ENCODE assay signal across 15 mouse cellular contexts in the genomic region with DNA sequence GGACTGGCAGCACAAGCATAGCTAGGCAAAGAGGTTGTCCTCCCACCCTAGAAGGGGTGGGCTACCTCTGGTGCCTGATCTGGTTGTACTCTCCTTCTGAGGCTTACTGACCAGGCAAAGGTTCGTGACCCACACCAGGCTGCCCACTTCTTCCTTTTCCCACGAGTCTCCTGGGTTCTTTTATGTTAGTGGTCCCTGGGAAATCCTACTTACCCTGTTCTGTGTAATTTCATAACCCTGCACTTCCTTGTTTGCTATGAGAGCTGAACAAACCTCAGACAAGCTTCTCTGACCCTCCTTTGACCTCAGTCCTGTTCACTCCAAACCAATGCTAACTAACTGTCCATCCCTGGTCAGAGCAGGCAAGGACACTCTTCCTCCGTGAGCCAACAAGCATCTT. TPM values are rescaled to one million over a fixed set of nuclear protein-coding genes. Genes with fewer than 3 reads are reported as not detected.
DNase-seq lines count a peak whose midpoint lies in the region; ATAC-seq and TF ChIP-seq lines count a peak whose summit lies in the region.
"Had no signal": no experiment of that assay in that cellular context is flagged by ENCODE, and none has a peak within 500 bp of the region (broad histone marks: within the 10 kb centered on the region; RNA-seq: fewer than 3 reads in every experiment).

No protein-coding gene starts in this region.

- no peak overlapping the region for H3K9ac ChIP-seq in liver, embryonic 16.5 days (ENCODE audit: low read depth, low read length)
- H3K9ac ChIP-seq in liver, embryonic 11.5 days (ENCODE audit: low read depth, low read length), result no peak overlapping the region
- no peak overlapping the region for H3K9ac ChIP-seq in embryonic facial prominence, embryonic 15.5 days
- H3K9ac ChIP-seq in hindbrain, postnatal 0 days (replicated peaks; ENCODE audit: low read length), result no peak overlapping the region
- H3K9ac ChIP-seq: hindbrain, embryonic 15.5 days; liver, embryonic 15.5 days had no signal

- no peaks in the 10 kb centered on the region for H3K9me3 ChIP-seq in heart, embryonic 10.5 days
- no peaks in the 10 kb centered on the region for H3K9me3 ChIP-seq in liver, embryonic 16.5 days (replicated peaks; ENCODE audit: control insufficient read depth, low read length)
- H3K9me3 ChIP-seq in liver, embryonic 11.5 days (ENCODE audit: control insufficient read depth, low read length), result no peaks in the 10 kb centered on the region
- no peaks in the 10 kb centered on the region for H3K9me3 ChIP-seq in embryonic facial prominence, embryonic 15.5 days (replicated peaks)
- H3K9me3 ChIP-seq in hindbrain, postnatal 0 days (ENCODE audit: low read length), result no peaks in the 10 kb centered on the region
- H3K9me3 ChIP-seq: hindbrain, embryonic 15.5 days; liver, embryonic 15.5 days had no signal

- TF ChIP-seq CTCF in hindbrain, postnatal 0 days (IDR thresholded peaks at IDR 0.05; ENCODE audit: low read depth), result no peak

- peaks cover 26% of the 10 kb centered on the region for H3K36me3 ChIP-seq in heart, embryonic 10.5 days
- H3K36me3 ChIP-seq in liver, embryonic 16.5 days (ENCODE audit: control insufficient read depth, insufficient read depth), result peaks cover 2% of the 10 kb centered on the region; the same call in 1 of the 2 replicates
- H3K36me3 ChIP-seq in liver, embryonic 11.5 days (ENCODE audit: control insufficient read depth, insufficient read depth, low read length), result peaks cover 4% of the 10 kb centered on the region; the same call in 1 of the 2 replicates
- peaks cover 23% of the 10 kb centered on the region for H3K36me3 ChIP-seq in embryonic facial prominence, embryonic 15.5 days
- H3K36me3 ChIP-seq in hindbrain, postnatal 0 days (ENCODE audit: insufficient read depth, low read length), result peaks cover 26% of the 10 kb centered on the region

- no peak overlapping the region for H3K4me3 ChIP-seq in heart, embryonic 10.5 days
- H3K4me3 ChIP-seq in liver, embryonic 16.5 days (ENCODE audit: low read depth, low read length), result no peak overlapping the region
- no peak overlapping the region for H3K4me3 ChIP-seq in liver, embryonic 11.5 days (ENCODE audit: low read depth, low read length)
- no peak overlapping the region for H3K4me3 ChIP-seq in embryonic facial prominence, embryonic 15.5 days (replicated peaks)
- no peak overlapping the region for H3K4me3 ChIP-seq in hindbrain, postnatal 0 days (ENCODE audit: low read length)
- H3K4me3 ChIP-seq: hindbrain, embryonic 15.5 days; liver, embryonic 15.5 days had no signal

- peaks cover 64% of the 10 kb centered on the region for H3K4me1 ChIP-seq in heart, embryonic 10.5 days
- peaks cover 30% of the 10 kb centered on the region for H3K4me1 ChIP-seq in liver, embryonic 16.5 days (ENCODE audit: control insufficient read depth, low read depth, low read length)
- H3K4me1 ChIP-seq in liver, embryonic 11.5 days (replicated peaks; ENCODE audit: control insufficient read depth, insufficient read depth, low read length), result peaks cover 50% of the 10 kb centered on the region
- peaks cover 59% of the 10 kb centered on the region for H3K4me1 ChIP-seq in embryonic facial prominence, embryonic 15.5 days
- H3K4me1 ChIP-seq in hindbrain, postnatal 0 days (ENCODE audit: insufficient read depth, low read length), result no peaks in the 10 kb centered on the region; the same call in 1 of the 2 replicates

- no peak for DNase-seq in heart, embryonic 10.5 days (ENCODE audit: low spot score)
- DNase-seq in heart, adult 18-20 months, result no peak
- no peak for DNase-seq in liver, embryonic 11.5 days (ENCODE audit: low spot score)
- no peak for DNase-seq in spleen, postnatal 10 days (ENCODE audit: low spot score in 2 of 2)
- no peak for DNase-seq in hindbrain, postnatal 0 days (ENCODE audit: low spot score)
- DNase-seq: adrenal gland, postnatal 36 days; cerebellum, postnatal 10 days; gastrocnemius, postnatal 10 days; spleen, adult 18-20 months; thymus, postnatal 4 days had no signal

- no peak overlapping the region for H3K4me2 ChIP-seq in liver, embryonic 16.5 days (ENCODE audit: low read depth, low read length)
- H3K4me2 ChIP-seq in liver, embryonic 11.5 days, result no peak overlapping the region
- H3K4me2 ChIP-seq in embryonic facial prominence, embryonic 15.5 days (replicated peaks), result no peak overlapping the region
- H3K4me2 ChIP-seq in hindbrain, postnatal 0 days (ENCODE audit: low read depth, low read length), result no peak overlapping the region
- H3K4me2 ChIP-seq: hindbrain, embryonic 15.5 days; liver, embryonic 15.5 days had no signal

- WGBS in heart, embryonic 10.5 days, result 76% methylated on average over 3 of the region's 3 CpGs
- WGBS in liver, embryonic 16.5 days (ENCODE audit: insufficient replicate concordance), result 41% methylated on average over 3 of the region's 3 CpGs
- WGBS in liver, embryonic 11.5 days, result 52% methylated on average over 3 of the region's 3 CpGs
- 54% methylated on average over 3 of the region's 3 CpGs for WGBS in embryonic facial prominence, embryonic 15.5 days
- WGBS in hindbrain, postnatal 0 days, result 75% methylated on average over 3 of the region's 3 CpGs

- ATAC-seq in liver, embryonic 16.5 days (ENCODE audit: low read depth), result 0 out of 2 replicates have a peak, but pooled peaks have one; percentile 25
- ATAC-seq in liver, embryonic 11.5 days (replicated peaks; ENCODE audit: low FRiP score), result no peak
- ATAC-seq in embryonic facial prominence, embryonic 15.5 days (ENCODE audit: insufficient number of reproducible peaks, low FRiP score, low TSS enrichment, low read depth), result no peak
- peak; percentile 59 for ATAC-seq in monocyte, adult 5-6 weeks (replicated peaks; ENCODE audit: insufficient number of reproducible peaks, low FRiP score, low TSS enrichment, poor library complexity, severe bottlenecking)
- no peak for ATAC-seq in hindbrain, postnatal 0 days

- H3K27me3 ChIP-seq in heart, embryonic 10.5 days (ENCODE audit: insufficient read depth, poor library complexity, severe bottlenecking), result no peaks in the 10 kb centered on the region
- no peaks in the 10 kb centered on the region for H3K27me3 ChIP-seq in liver, embryonic 16.5 days (ENCODE audit: control insufficient read depth, insufficient read depth, low read depth, low read length)
- no peaks in the 10 kb centered on the region for H3K27me3 ChIP-seq in liver, embryonic 11.5 days (replicated peaks; ENCODE audit: control insufficient read depth, insufficient read depth, low read length)
- H3K27me3 ChIP-seq in embryonic facial prominence, embryonic 15.5 days, result no peaks in the 10 kb centered on the region
- H3K27me3 ChIP-seq in hindbrain, postnatal 0 days (ENCODE audit: insufficient read depth, low read length), result no peaks in the 10 kb centered on the region
- H3K27me3 ChIP-seq: hindbrain, embryonic 15.5 days; liver, embryonic 15.5 days had no signal

- H3K27ac ChIP-seq in heart, embryonic 10.5 days, result peak overlapping the region; percentile 78
- no peak overlapping the region for H3K27ac ChIP-seq in liver, embryonic 16.5 days (ENCODE audit: low read length)
- no peak overlapping the region for H3K27ac ChIP-seq in liver, embryonic 11.5 days (ENCODE audit: low read depth, low read length)
- peak overlapping the region; percentile 86 for H3K27ac ChIP-seq in embryonic facial prominence, embryonic 15.5 days (replicated peaks)
- no peak overlapping the region for H3K27ac ChIP-seq in hindbrain, postnatal 0 days
- H3K27ac ChIP-seq: hindbrain, embryonic 15.5 days had no signal

RNA-seq across cellular contexts. Expression of gene Hic1, which starts 28.3 kb away (rescaled TPM):
- polyA plus RNA-seq in heart, embryonic 10.5 days (2016; fragmentation: Nextera tagmentation; extraction: Ambion mirVana), result 1.9 and 2.1 TPM in 2 replicates
- total RNA-seq in heart, adult 18-20 months (2021), result 10 to 100 TPM in 1 of 2 experiments, 1 to 10 TPM in 1; 6.6 to 11.5 TPM
- polyA plus RNA-seq in liver, embryonic 16.5 days (2015; fragmentation: Nextera tagmentation; extraction: Ambion mirVana), result 0.44 and 1.0 TPM in 2 replicates
- polyA plus RNA-seq in liver, embryonic 11.5 days (2014; fragmentation: Nextera tagmentation; extraction: Ambion mirVana), result 2.7 and 3.2 TPM in 2 replicates
- polyA plus RNA-seq in embryonic facial prominence, embryonic 15.5 days (2015; fragmentation: Nextera tagmentation; extraction: Ambion mirVana), result 17.7 and 19.8 TPM in 2 replicates
- total RNA-seq in monocyte, adult 5-6 weeks (2017), result 0.11 to 0.95 TPM (median 0.78 TPM) in 3 replicates
- total RNA-seq in hindbrain, postnatal 0 days (2014; rRNA removed), result 8.5 and 12.9 TPM in 2 replicates
- polyA plus RNA-seq in hindbrain, postnatal 0 days (2015; fragmentation: Nextera tagmentation; extraction: Ambion mirVana), result 1.7 TPM in 2 replicates

RNA-seq across cellular contexts. Expression of gene Ovca2, which starts 37.6 kb away (rescaled TPM):
- polyA plus RNA-seq in heart, embryonic 10.5 days (2016; fragmentation: Nextera tagmentation; extraction: Ambion mirVana), result 24.0 and 29.0 TPM in 2 replicates
- total RNA-seq in heart, adult 18-20 months (2021), result 1 to 10 TPM; 5.5 to 7.0 TPM
- polyA plus RNA-seq in liver, embryonic 16.5 days (2015; fragmentation: Nextera tagmentation; extraction: Ambion mirVana), result 8.7 and 9.6 TPM in 2 replicates
- polyA plus RNA-seq in liver, embryonic 11.5 days (2014; fragmentation: Nextera tagmentation; extraction: Ambion mirVana), result 24.9 and 32.1 TPM in 2 replicates
- 23.8 and 25.1 TPM in 2 replicates for polyA plus RNA-seq in embryonic facial prominence, embryonic 15.5 days (2015; fragmentation: Nextera tagmentation; extraction: Ambion mirVana)
- total RNA-seq in monocyte, adult 5-6 weeks (2017), result 8.5 to 15.8 TPM (median 9.5 TPM) in 3 replicates
- total RNA-seq in hindbrain, postnatal 0 days (2014; rRNA removed), result 11.0 and 17.6 TPM in 2 replicates
- 11.7 and 15.7 TPM in 2 replicates for polyA plus RNA-seq in hindbrain, postnatal 0 days (2015; fragmentation: Nextera tagmentation; extraction: Ambion mirVana)

RNA-seq across cellular contexts. Expression of gene Dph1, which starts 50.0 kb away (rescaled TPM):
- 26.8 and 28.0 TPM in 2 replicates for polyA plus RNA-seq in heart, embryonic 10.5 days (2016; fragmentation: Nextera tagmentation; extraction: Ambion mirVana)
- 1 to 10 TPM; 8.7 to 9.8 TPM for total RNA-seq in heart, adult 18-20 months (2021)
- polyA plus RNA-seq in liver, embryonic 16.5 days (2015; fragmentation: Nextera tagmentation; extraction: Ambion mirVana), result 9.1 and 10.6 TPM in 2 replicates
- polyA plus RNA-seq in liver, embryonic 11.5 days (2014; fragmentation: Nextera tagmentation; extraction: Ambion mirVana), result 30.3 and 34.0 TPM in 2 replicates
- 20.5 and 21.0 TPM in 2 replicates for polyA plus RNA-seq in embryonic facial prominence, embryonic 15.5 days (2015; fragmentation: Nextera tagmentation; extraction: Ambion mirVana)
- total RNA-seq in monocyte, adult 5-6 weeks (2017), result 3.0 to 22.9 TPM (median 3.2 TPM) in 3 replicates
- 31.3 and 39.2 TPM in 2 replicates for total RNA-seq in hindbrain, postnatal 0 days (2014; rRNA removed)
- polyA plus RNA-seq in hindbrain, postnatal 0 days (2015; fragmentation: Nextera tagmentation; extraction: Ambion mirVana), result 13.5 and 13.6 TPM in 2 replicates

RNA-seq across cellular contexts. Expression of gene Rtn4rl1, which starts 52.5 kb away (rescaled TPM):
- polyA plus RNA-seq in heart, embryonic 10.5 days (2016; fragmentation: Nextera tagmentation; extraction: Ambion mirVana), result 9.7 and 16.6 TPM in 2 replicates
- 1 to 10 TPM; 5.7 TPM for total RNA-seq in heart, adult 18-20 months (2021)
- polyA plus RNA-seq in liver, embryonic 16.5 days (2015; fragmentation: Nextera tagmentation; extraction: Ambion mirVana), result 0.44 and 0.48 TPM in 2 replicates
- polyA plus RNA-seq in liver, embryonic 11.5 days (2014; fragmentation: Nextera tagmentation; extraction: Ambion mirVana), result 1.7 and 2.9 TPM in 2 replicates
- polyA plus RNA-seq in embryonic facial prominence, embryonic 15.5 days (2015; fragmentation: Nextera tagmentation; extraction: Ambion mirVana), result 6.4 and 7.3 TPM in 2 replicates
- total RNA-seq in monocyte, adult 5-6 weeks (2017), result 1.5 to 3.6 TPM (median 2.2 TPM) in 3 replicates
- 13.0 and 13.4 TPM in 2 replicates for total RNA-seq in hindbrain, postnatal 0 days (2014; rRNA removed)
- 9.9 and 10.7 TPM in 2 replicates for polyA plus RNA-seq in hindbrain, postnatal 0 days (2015; fragmentation: Nextera tagmentation; extraction: Ambion mirVana)

Comparison
In these comparisons a context has a peak if more than half of its experiments do, and no peak if none do; other contexts are left out.
1. ATAC-seq: peak in liver, embryonic 16.5 days (single experiment) and monocyte, adult 5-6 weeks (single experiment); none in liver, embryonic 11.5 days (single experiment), embryonic facial prominence, embryonic 15.5 days (single experiment) and hindbrain, postnatal 0 days (single experiment).
2. H3K27ac ChIP-seq: peak in heart, embryonic 10.5 days (single experiment) and embryonic facial prominence, embryonic 15.5 days (single experiment); none in liver, embryonic 16.5 days (single experiment), liver, embryonic 11.5 days (single experiment) and hindbrain, postnatal 0 days (single experiment).